Mouse (Mus musculus): ENCODE measurements at regions not wholly inside any gene's neighbourhood (a gene's known extent, or its start where the extent isn't known, plus 50 kb on each side); places are given as distances from the start of the nearest gene placed in this dataset.
A peak's percentile ranks its signal among the peaks of the same experiment; 100 is the strongest.

DNA sequence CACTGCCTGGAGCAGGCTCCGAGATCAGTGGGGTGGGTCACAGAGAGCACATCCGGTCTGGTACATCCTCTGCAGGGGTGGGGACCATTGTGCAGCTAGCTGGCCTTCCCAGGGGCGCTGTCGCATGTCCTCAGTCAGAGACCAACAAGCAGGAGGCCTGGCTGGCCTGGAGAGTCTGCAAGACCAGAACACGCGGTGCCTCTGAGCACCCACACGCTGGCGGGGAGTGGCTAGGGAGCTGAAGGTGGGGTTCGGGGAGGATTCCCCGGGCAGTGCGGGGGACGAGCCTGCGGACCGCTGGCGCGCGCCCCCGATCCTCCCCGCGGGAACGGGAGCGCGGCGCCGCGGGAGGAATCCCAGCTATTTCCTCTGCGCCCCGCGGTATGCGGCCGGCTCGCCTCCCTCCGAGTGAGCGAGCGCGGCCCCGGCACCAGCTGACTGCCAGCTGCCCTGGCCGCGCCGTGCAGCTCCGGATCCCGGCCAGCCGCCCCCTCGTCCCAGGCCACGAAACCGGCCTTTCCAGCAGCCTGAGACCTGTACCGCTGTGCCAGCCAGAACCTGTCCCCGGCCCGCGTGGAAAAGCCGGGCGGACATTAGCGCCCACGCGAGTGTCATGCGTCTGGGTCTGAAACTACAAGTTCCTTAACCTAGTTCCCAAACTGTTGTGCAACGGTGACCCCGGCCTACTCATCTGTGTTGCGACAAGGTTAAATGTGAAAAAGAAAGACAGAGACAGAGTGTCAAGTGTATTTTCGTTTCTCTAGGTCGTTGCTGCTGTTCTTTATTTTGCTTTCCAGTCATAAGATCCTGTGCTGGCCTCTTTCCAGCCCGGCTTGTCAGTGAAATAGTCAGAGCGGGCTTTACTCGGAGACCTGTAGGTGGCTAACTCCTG, 61.2 kb downstream of the Pkdcc start:
- H3K4me1 ChIP-seq (ENCODE audit: control insufficient read depth) = peaks cover 3% of the 10 kb centered on the region
- no peaks in the 10 kb centered on the region for H3K9me3 ChIP-seq (ENCODE audit: control insufficient read depth, low read length)
- peak overlapping the region; percentile 41 for H3K4me3 ChIP-seq (replicated peaks)
- TF ChIP-seq GATA1 (IDR thresholded peaks at IDR 0.05; ENCODE audit: low read length) (no peak), TAL1 (IDR thresholded peaks at IDR 0.05; ENCODE audit: low read length) (no peak)
- H3K36me3 ChIP-seq (ENCODE audit: control insufficient read depth) = no peaks in the 10 kb centered on the region
- peaks cover 64% of the 10 kb centered on the region for H3K27me3 ChIP-seq (ENCODE audit: control insufficient read depth)

DNA sequence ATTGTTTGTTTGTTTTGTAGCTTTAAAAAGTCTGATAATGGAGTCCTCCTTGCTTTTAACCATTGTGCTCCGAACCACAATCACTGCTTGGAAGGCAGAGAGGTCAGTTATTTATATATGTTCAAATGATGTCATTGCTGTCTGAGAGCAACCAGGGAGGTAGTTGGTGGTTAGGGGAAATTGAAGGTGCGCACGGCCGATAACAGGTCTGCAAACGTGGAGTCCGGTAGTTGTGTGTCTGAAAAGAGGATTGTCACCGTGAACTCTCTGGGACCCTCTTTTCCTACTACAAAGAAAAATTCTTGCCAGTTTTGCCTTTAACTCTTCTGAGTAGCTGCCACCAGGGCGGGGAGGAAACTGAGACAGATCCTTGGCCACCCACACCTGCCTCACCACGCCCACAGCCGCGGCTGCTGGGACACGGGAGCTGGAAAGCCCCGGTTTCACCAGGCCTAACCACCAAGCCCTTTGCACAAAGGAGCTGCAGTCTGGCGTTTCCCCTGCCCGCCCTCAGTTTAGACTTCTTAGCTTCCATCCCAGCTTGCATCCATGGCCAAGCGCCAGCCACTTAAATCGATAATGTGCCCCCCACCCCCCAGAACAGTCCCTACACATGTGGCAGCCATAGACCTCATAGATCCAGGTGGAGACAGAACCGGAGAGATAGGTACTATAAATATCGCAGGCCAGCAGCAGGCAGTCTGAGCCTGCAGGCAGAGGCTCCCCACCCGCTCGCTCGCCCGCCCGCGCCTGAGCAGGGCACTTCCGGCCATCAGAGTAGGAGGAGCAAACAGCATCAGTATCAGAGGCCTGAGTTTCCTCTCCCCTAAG, 62.2 kb downstream of the Pkdcc start:
- Histone ChIP-seq H3K36me3 (ENCODE audit: control insufficient read depth) (no peaks in the 10 kb centered on the region), H3K9me3 (ENCODE audit: control insufficient read depth, low read length) (no peaks in the 10 kb centered on the region), H3K4me1 (ENCODE audit: control insufficient read depth) (peaks cover 3% of the 10 kb centered on the region), H3K4me3 (replicated peaks) (no peak overlapping the region), H3K27me3 (ENCODE audit: control insufficient read depth) (peaks cover 64% of the 10 kb centered on the region)
- TF ChIP-seq GATA1 (IDR thresholded peaks at IDR 0.05; ENCODE audit: low read length) = no peak
- no peak for TF ChIP-seq TAL1 (IDR thresholded peaks at IDR 0.05; ENCODE audit: low read length)

DNA sequence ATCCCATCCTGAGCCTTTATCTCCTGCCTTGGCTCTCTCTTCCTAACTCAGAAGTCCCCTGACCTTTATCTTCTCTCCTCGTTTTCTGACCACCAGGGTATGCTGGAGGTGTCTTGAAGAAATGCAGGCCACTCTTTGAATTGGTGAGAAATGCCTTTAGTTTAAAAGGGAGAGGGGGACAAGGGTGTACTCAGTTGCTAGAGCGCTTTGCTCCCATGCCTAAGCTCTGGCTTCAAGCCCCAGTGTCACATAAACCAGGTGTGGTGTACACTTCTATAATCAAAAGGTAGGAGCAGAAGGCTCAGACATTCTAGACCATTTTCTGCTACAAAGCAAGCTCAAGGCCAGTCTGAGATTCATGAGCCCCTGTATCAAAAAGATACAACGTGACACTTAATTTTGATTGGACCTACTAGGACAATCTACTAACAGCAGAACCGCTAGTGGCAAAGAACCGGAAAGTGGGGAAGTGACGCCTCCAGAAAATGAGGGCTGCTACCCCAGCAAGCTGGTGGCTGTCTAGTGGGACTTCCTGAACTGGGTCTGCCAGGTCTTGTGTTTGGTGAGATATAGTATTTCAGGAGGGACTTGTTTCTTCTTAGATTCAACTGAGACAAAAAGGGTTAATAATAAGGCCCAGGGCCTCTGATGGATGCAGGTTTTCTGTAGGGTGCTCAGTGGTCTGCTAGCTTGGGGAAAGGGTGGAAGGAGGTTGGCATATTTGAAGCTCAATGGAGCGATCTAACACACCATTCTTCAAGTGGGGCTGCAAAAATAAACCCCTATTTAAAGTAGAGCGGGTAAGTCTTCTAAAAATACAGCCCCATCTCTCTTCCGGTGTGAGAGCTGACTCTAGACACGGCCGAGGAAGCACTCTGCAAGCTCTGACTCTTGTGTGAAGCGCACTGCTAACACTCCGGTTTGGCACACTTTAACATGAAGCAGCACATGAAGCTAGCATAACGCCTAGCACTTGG, 63.1 kb downstream of the Pkdcc start:
- peaks cover 3% of the 10 kb centered on the region for H3K4me1 ChIP-seq (ENCODE audit: control insufficient read depth)
- H3K4me3 ChIP-seq (replicated peaks) = no peak overlapping the region
- TF ChIP-seq GATA1 (IDR thresholded peaks at IDR 0.05; ENCODE audit: low read length) = no peak
- no peaks in the 10 kb centered on the region for H3K9me3 ChIP-seq (ENCODE audit: control insufficient read depth, low read length)
- no peaks in the 10 kb centered on the region for H3K36me3 ChIP-seq (ENCODE audit: control insufficient read depth)
- peaks cover 58% of the 10 kb centered on the region for H3K27me3 ChIP-seq (ENCODE audit: control insufficient read depth)

DNA sequence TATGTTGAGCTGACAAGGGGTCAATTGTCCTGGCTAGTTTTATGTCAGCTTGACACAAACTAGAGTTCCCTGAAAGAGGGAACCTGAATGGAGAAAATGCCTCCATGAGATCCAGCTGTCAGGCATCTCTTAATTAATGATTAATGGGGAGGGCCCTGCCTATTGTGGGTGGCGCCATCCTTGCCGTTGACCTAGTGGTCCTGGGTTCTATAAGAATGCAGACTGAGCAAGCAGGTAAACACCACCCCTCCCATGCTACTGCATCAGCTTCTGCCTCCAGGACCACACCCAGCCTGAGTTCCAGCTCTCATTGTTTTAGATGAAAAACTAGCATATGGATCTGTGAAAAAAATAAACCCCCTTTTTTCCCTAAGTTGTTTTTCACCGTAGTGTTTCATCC, 67.4 kb upstream of the Eml4 start:
- peaks cover 7% of the 10 kb centered on the region for H3K27me3 ChIP-seq (ENCODE audit: control insufficient read depth)
- no peak overlapping the region for H3K4me3 ChIP-seq (replicated peaks)
- H3K9me3 ChIP-seq (ENCODE audit: control insufficient read depth, low read length) = no peaks in the 10 kb centered on the region
- TF ChIP-seq GATA1 (IDR thresholded peaks at IDR 0.05; ENCODE audit: low read length) = no peak
- TF ChIP-seq TAL1 (IDR thresholded peaks at IDR 0.05; ENCODE audit: low read length) = no peak
- no peaks in the 10 kb centered on the region for H3K36me3 ChIP-seq (ENCODE audit: control insufficient read depth)
- no peaks in the 10 kb centered on the region for H3K4me1 ChIP-seq (ENCODE audit: control insufficient read depth)

DNA sequence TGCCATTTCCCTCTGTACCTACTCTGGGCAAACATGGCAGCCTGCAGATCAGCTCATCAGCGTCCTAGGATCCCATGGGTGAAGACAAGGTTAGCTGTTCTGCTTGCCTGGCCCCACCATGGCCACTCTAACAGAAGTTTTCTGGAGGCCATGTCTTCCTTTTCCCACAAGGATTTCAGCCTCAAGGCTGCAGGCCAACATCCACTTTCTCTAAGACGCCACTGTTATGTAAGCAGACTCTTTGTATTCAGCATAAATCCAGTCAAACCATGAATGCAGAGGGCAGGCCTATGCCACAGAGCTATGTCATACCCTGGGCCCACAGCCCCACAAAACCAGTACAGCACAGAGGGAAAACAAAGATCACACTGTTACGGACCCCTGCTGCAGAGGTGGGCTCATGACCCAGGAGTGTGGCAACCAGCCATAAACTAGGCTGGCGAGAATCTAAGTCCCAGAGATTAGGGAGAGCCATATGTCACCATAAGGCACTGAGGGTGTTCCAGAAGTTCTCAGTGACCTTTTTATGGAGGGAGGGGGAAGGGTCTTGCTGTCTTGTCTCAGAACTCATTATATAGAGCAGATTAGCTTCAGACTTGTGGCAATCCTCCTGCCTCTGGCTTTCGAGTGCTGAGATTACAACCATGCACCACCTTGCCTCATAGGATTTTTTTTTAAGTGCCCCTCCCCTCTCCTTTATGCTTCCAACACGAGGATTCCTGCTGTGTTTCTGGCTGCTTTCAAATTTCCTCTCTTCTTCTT, 63.2 kb upstream of the Eml4 start:
- H3K36me3 ChIP-seq (ENCODE audit: control insufficient read depth) = no peaks in the 10 kb centered on the region
- no peaks in the 10 kb centered on the region for H3K9me3 ChIP-seq (ENCODE audit: control insufficient read depth, low read length)
- no peaks in the 10 kb centered on the region for H3K4me1 ChIP-seq (ENCODE audit: control insufficient read depth)
- TF ChIP-seq GATA1 (IDR thresholded peaks at IDR 0.05; ENCODE audit: low read length) (no peak), TAL1 (IDR thresholded peaks at IDR 0.05; ENCODE audit: low read length) (no peak)
- H3K4me3 ChIP-seq (replicated peaks) = no peak overlapping the region
- no peaks in the 10 kb centered on the region for H3K27me3 ChIP-seq (ENCODE audit: control insufficient read depth)

DNA sequence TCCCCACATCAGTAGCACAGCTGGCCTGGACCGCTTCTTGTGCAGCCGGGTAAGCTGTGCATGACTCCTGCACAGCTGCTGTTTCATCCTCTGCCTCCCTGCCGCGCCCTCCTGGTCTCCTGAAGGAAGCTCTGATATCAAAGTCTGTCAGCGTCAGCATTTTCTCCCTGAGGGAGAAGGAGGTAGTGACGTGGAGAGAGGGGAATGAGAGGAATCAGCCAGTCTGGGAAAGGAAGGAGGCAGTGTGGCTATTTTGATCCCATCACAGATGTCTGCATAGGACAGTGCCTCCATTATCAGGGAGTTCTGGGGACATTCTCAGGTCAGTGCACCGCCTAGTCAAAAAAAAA, 62.6 kb upstream of the Eml4 start:
- H3K27me3 ChIP-seq (ENCODE audit: control insufficient read depth) = no peaks in the 10 kb centered on the region
- TF ChIP-seq GATA1 (IDR thresholded peaks at IDR 0.05; ENCODE audit: low read length) = no peak
- no peak for TF ChIP-seq TAL1 (IDR thresholded peaks at IDR 0.05; ENCODE audit: low read length)
- no peaks in the 10 kb centered on the region for H3K4me1 ChIP-seq (ENCODE audit: control insufficient read depth)
- H3K9me3 ChIP-seq (ENCODE audit: control insufficient read depth, low read length) = no peaks in the 10 kb centered on the region
- H3K4me3 ChIP-seq (replicated peaks) = no peak overlapping the region
- no peaks in the 10 kb centered on the region for H3K36me3 ChIP-seq (ENCODE audit: control insufficient read depth)

DNA sequence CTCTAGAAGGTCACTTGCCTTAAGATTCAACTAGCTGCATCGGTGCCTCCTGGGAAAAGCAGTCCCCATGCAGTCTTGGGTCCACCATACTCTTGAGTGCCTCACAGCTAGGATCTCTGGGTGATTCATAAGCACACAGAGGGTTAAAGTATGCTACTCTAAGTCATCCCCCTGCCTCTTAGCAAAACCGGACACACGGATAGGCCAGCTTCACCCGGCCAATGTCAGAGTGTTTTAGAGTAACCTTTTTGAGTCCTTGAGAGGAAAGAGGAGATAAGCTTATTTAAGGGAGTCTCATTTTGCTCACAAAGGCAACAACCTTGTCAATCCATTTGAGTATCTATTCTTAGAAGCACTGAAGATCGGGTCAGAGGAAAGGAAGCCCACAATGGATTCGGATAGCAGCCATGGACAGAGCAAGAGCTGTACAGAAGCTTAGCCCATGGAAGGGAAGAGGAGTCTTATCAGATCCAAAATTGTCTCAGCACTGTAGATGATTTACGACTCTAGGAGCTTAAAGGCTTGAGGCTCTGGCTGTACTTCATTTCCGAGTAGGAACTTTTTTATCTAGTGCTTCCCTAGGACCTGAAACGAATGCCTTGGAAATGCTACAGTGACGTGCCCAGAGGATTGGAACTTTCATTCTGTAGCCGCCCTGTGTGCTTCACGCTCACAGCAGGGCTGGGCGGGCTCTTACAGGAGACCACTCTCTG, 55.0 kb upstream of the Eml4 start:
- TF ChIP-seq TAL1 (IDR thresholded peaks at IDR 0.05; ENCODE audit: low read length) = no peak
- no peak for TF ChIP-seq GATA1 (IDR thresholded peaks at IDR 0.05; ENCODE audit: low read length)
- Histone ChIP-seq H3K4me3 (replicated peaks) (no peak overlapping the region), H3K27me3 (ENCODE audit: control insufficient read depth) (no peaks in the 10 kb centered on the region), H3K9me3 (ENCODE audit: control insufficient read depth, low read length) (no peaks in the 10 kb centered on the region), H3K36me3 (ENCODE audit: control insufficient read depth) (no peaks in the 10 kb centered on the region), H3K4me1 (ENCODE audit: control insufficient read depth) (no peaks in the 10 kb centered on the region)
